ENCODE assay signal across 14 mouse cellular contexts in genomic region chr17:49796116-49796515, GRCm38 (mm10).
"Had no signal": no experiment of that assay in that cellular context is flagged by ENCODE, and none has a peak within 500 bp of the region (broad histone marks: within the 10 kb centered on the region; RNA-seq: fewer than 3 reads in every experiment).

No protein-coding gene starts in this region.

- H3K9ac ChIP-seq: intestine, embryonic 15.5 days; kidney, embryonic 15.5 days; limb, embryonic 13.5 days; liver, embryonic 14.5 days; midbrain, embryonic 15.5 days; neural tube, embryonic 13.5 days; stomach, embryonic 15.5 days had no signal

- H3K36me3 ChIP-seq: intestine, embryonic 15.5 days; kidney, embryonic 15.5 days; limb, embryonic 13.5 days; midbrain, embryonic 15.5 days; neural tube, embryonic 13.5 days; stomach, embryonic 15.5 days had no signal

- H3K4me2 ChIP-seq: intestine, embryonic 15.5 days; kidney, embryonic 15.5 days; limb, embryonic 13.5 days; midbrain, embryonic 15.5 days; neural tube, embryonic 13.5 days; stomach, embryonic 15.5 days had no signal

- H3K27me3 ChIP-seq: intestine, embryonic 15.5 days; kidney, embryonic 15.5 days; limb, embryonic 13.5 days; midbrain, embryonic 15.5 days; neural tube, embryonic 13.5 days; stomach, embryonic 15.5 days had no signal

- H3K27ac ChIP-seq: intestine, embryonic 15.5 days; layer of hippocampus, adult 2 months; limb, embryonic 13.5 days; liver, embryonic 14.5 days; midbrain, embryonic 15.5 days; neural tube, embryonic 13.5 days; stomach, embryonic 15.5 days had no signal

- DNase-seq: kidney, adult 18-20 months; kidney, postnatal 36 days; lung, adult 18-20 months; retina, postnatal 1 day; thymus, adult 2 months; thymus, postnatal 36 days had no signal

- H3K4me1 ChIP-seq: intestine, embryonic 15.5 days; midbrain, embryonic 15.5 days; neural tube, embryonic 13.5 days; stomach, embryonic 15.5 days had no signal

- ATAC-seq: intestine, embryonic 15.5 days; midbrain, embryonic 15.5 days had no signal

- H3K4me3 ChIP-seq: intestine, embryonic 15.5 days; kidney, embryonic 15.5 days; layer of hippocampus, adult 2 months; limb, embryonic 13.5 days; midbrain, embryonic 15.5 days; neural tube, embryonic 13.5 days; stomach, embryonic 15.5 days had no signal

- H3K9me3 ChIP-seq: intestine, embryonic 15.5 days; kidney, embryonic 15.5 days; limb, embryonic 13.5 days; midbrain, embryonic 15.5 days; stomach, embryonic 15.5 days had no signal
